Mouse (Mus musculus): ENCODE measurements at regions not wholly inside any gene's neighbourhood (a gene's known extent, or its start where the extent isn't known, plus 50 kb on each side); places are given as distances from the start of the nearest gene placed in this dataset.
A peak's percentile ranks its signal among the peaks of the same experiment; 100 is the strongest.

GRCm38 (mm10) chr12:78119855-78120254 is 74.2 kb upstream of the Gm6657 start:
- no peak for DNase-seq

GRCm38 (mm10) chr12:78129130-78129845 is 64.8 kb upstream of the Gm6657 start:
- no peak for DNase-seq

DNA sequence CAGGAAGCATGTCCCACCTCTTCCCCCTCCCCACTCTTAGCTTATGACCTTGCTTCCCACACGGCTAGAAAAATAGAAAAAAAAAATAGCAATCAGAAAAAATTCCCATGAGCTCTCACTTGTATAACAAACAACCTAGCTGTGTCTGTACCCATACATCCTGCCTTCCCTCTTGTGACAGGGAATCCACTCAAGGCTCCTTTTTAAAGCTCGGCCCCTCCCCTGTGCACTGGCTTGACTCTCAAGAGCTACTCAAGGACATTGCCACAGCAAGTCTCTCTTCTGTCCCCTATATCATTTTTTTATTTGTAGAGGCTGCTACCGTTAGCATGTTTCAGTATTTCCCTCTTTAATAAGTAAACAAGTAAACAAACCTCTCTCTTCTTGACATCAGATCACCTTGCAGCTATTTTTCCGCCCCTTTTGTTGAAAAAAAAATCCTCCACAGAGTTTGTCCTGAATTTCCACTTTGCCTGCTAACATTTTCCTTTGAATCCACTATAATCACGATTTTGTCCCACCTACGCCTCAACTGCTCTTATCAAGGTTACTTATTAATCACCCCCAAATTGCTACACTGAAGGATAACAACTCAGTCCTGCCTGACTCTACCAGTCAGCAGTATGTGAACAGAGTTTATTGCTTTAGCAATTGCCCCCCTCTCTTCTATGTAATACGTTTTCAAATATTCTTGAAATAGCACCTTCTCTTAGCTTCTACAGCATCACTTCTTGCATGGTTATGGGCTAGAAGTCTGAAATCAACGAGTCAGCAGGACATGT is 61.8 kb upstream of the Gm6657 start:
- peak; percentile 10 for DNase-seq

- DNase-seq, result no peak
Measured at GRCm38 (mm10) chr12:78133341-78133740, 60.7 kb upstream of the Gm6657 start.

DNA sequence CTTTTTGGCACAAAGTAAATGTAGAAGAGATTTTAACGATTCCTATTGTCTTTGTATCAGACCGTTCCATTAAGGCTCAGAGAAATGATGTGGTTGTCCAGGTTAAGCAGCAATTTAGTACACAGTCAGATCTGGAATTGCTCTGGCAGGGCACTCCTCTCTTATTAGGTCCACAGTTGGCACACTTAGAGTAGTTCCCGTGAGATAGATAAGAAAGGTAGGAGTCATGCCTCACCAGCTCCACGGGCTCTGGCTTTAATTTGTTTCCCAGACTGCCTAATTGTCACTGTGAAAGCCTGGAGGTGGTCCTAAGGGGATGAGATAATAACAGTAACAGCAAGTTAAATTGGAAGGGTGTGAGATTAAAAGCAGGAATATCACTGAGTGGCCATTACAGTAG is 60.1 kb upstream of the Gm6657 start:
- DNase-seq, result no peak

GRCm38 (mm10) chr12:78137196-78137595 is 56.8 kb upstream of the Gm6657 start:
- no peak for DNase-seq

GRCm38 (mm10) chr12:78138467-78138866 is 55.6 kb upstream of the Gm6657 start:
- DNase-seq, result no peak
